Comparison of ENCODE assay signal across 10 mouse cellular contexts in genomic region chr1:64066320-64067254, GRCm38 (mm10). TPM values are rescaled to one million over a fixed set of nuclear protein-coding genes. Genes with fewer than 3 reads are reported as not detected.
DNase-seq lines count a peak whose midpoint lies in the region; ATAC-seq lines count a peak whose summit lies in the region.
"Had no signal": no experiment of that assay in that cellular context is flagged by ENCODE, and none has a peak within 500 bp of the region (broad histone marks: within the 10 kb centered on the region; RNA-seq: fewer than 3 reads in every experiment).

No protein-coding gene starts in this region.

- no peak overlapping the region for H3K4me3 ChIP-seq in hindbrain, embryonic 15.5 days
- H3K4me3 ChIP-seq in midbrain, embryonic 11.5 days (ENCODE audit: low read depth, low read length), result no peak overlapping the region
- H3K4me3 ChIP-seq in stomach, embryonic 16.5 days (replicated peaks; ENCODE audit: low read length), result no peak overlapping the region
- H3K4me3 ChIP-seq: heart, embryonic 15.5 days had no signal

- H3K4me1 ChIP-seq in hindbrain, embryonic 15.5 days (replicated peaks), result peaks cover 95% of the 10 kb centered on the region
- peaks cover 34% of the 10 kb centered on the region for H3K4me1 ChIP-seq in midbrain, embryonic 11.5 days (ENCODE audit: control insufficient read depth, insufficient read depth, low read length)
- H3K4me1 ChIP-seq in stomach, embryonic 16.5 days (ENCODE audit: control insufficient read depth, insufficient read depth, low read length), result no peaks in the 10 kb centered on the region
- H3K4me1 ChIP-seq: heart, embryonic 15.5 days had no signal

- H3K36me3 ChIP-seq in hindbrain, embryonic 15.5 days, result no peaks in the 10 kb centered on the region
- no peaks in the 10 kb centered on the region for H3K36me3 ChIP-seq in midbrain, embryonic 11.5 days (ENCODE audit: control insufficient read depth, insufficient read depth, low read length)
- no peaks in the 10 kb centered on the region for H3K36me3 ChIP-seq in stomach, embryonic 16.5 days (ENCODE audit: control insufficient read depth, insufficient read depth, low read length)
- H3K36me3 ChIP-seq: heart, embryonic 15.5 days had no signal

- peak overlapping the region; percentile 80 for H3K27ac ChIP-seq in hindbrain, embryonic 15.5 days (replicated peaks)
- peak overlapping the region; percentile 80 for H3K27ac ChIP-seq in midbrain, embryonic 11.5 days (ENCODE audit: low read depth, low read length)
- no peak overlapping the region for H3K27ac ChIP-seq in stomach, embryonic 16.5 days (ENCODE audit: low read length)
- H3K27ac ChIP-seq: heart, embryonic 15.5 days had no signal

- no peaks in the 10 kb centered on the region for H3K27me3 ChIP-seq in hindbrain, embryonic 15.5 days
- H3K27me3 ChIP-seq in midbrain, embryonic 11.5 days (ENCODE audit: control insufficient read depth, insufficient read depth, low read length), result no peaks in the 10 kb centered on the region
- no peaks in the 10 kb centered on the region for H3K27me3 ChIP-seq in stomach, embryonic 16.5 days (ENCODE audit: control insufficient read depth, insufficient read depth, low read length)
- H3K27me3 ChIP-seq: heart, embryonic 15.5 days had no signal

- 18% methylated on average over 10 of the region's 10 CpGs for WGBS in hindbrain, embryonic 15.5 days
- 16% methylated on average over 10 of the region's 10 CpGs for WGBS in midbrain, embryonic 11.5 days
- 62% methylated on average over 10 of the region's 10 CpGs for WGBS in stomach, embryonic 16.5 days

- H3K9ac ChIP-seq in hindbrain, embryonic 15.5 days, result no peak overlapping the region
- H3K9ac ChIP-seq in midbrain, embryonic 11.5 days (ENCODE audit: low read length), result no peak overlapping the region
- no peak overlapping the region for H3K9ac ChIP-seq in stomach, embryonic 16.5 days (ENCODE audit: low read length)
- H3K9ac ChIP-seq: heart, embryonic 15.5 days had no signal

- no peaks in the 10 kb centered on the region for H3K9me3 ChIP-seq in hindbrain, embryonic 15.5 days
- H3K9me3 ChIP-seq in midbrain, embryonic 11.5 days (ENCODE audit: control insufficient read depth, low read length), result no peaks in the 10 kb centered on the region
- no peaks in the 10 kb centered on the region for H3K9me3 ChIP-seq in stomach, embryonic 16.5 days (replicated peaks; ENCODE audit: control insufficient read depth, low read length)
- H3K9me3 ChIP-seq: heart, embryonic 15.5 days had no signal

- H3K4me2 ChIP-seq in hindbrain, embryonic 15.5 days, result peak overlapping the region; percentile 30
- peak overlapping the region; percentile 19 for H3K4me2 ChIP-seq in midbrain, embryonic 11.5 days
- H3K4me2 ChIP-seq in stomach, embryonic 16.5 days (ENCODE audit: low read depth, low read length), result no peak overlapping the region
- H3K4me2 ChIP-seq: heart, embryonic 15.5 days; liver, embryonic 11.5 days had no signal

- DNase-seq in right cerebral cortex, adult 18-20 months, result peak; percentile 70
- DNase-seq in right cerebral cortex, postnatal 14 days, result no peak
- peak; percentile 92 for DNase-seq in midbrain, embryonic 11.5 days (ENCODE audit: low spot score, missing footprints)
- no peak for DNase-seq in cerebellum, adult 11-12 months
- no peak for DNase-seq in kidney, adult 11 months

- peak; percentile 94 for ATAC-seq in hindbrain, embryonic 15.5 days (ENCODE audit: low FRiP score, low read depth)
- ATAC-seq in midbrain, embryonic 11.5 days (ENCODE audit: low FRiP score), result peak; percentile 100
- peak; percentile 64; the same call in 1 of the 2 replicates for ATAC-seq in stomach, embryonic 16.5 days (ENCODE audit: insufficient read depth, low FRiP score)
- no peak for ATAC-seq in megakaryocyte, adult 5-6 weeks (ENCODE audit: poor library complexity, severe bottlenecking)

RNA-seq across cellular contexts. Expression of gene Klf7, which starts 55.5 kb away (rescaled TPM):
- polyA plus RNA-seq in hindbrain, embryonic 15.5 days (2015; fragmentation: Nextera tagmentation; extraction: Ambion mirVana), result 109 and 117 TPM in 2 replicates
- 30.4 and 32.0 TPM in 2 replicates for polyA plus RNA-seq in midbrain, embryonic 11.5 days (2014; fragmentation: Nextera tagmentation; extraction: Ambion mirVana)
- polyA plus RNA-seq in stomach, embryonic 16.5 days (2015; fragmentation: Nextera tagmentation; extraction: Ambion mirVana), result 22.9 and 25.4 TPM in 2 replicates
- 11.9 and 13.6 TPM in 2 replicates for total RNA-seq in megakaryocyte, adult 5-6 weeks (2015)
- 8.3 and 13.0 TPM in 2 replicates for total RNA-seq in megakaryocyte, adult 5-6 weeks (2017)

Comparison
In these comparisons a context has a peak if more than half of its experiments do, and no peak if none do; other contexts are left out.
1. DNase-seq: peak in right cerebral cortex, adult 18-20 months (single experiment) and midbrain, embryonic 11.5 days (single experiment); none in right cerebral cortex, postnatal 14 days (single experiment), cerebellum, adult 11-12 months (single experiment) and kidney, adult 11 months (single experiment).